Mouse (Mus musculus): ENCODE data around the gene Tnfsf15. TPM values are rescaled to one million over a fixed set of nuclear protein-coding genes. Genes with fewer than 3 reads are reported as not detected.

Gene Tnfsf15
- polyA plus RNA-seq, 1 experiment from 2014 or later, result 0.20 TPM

DNA sequence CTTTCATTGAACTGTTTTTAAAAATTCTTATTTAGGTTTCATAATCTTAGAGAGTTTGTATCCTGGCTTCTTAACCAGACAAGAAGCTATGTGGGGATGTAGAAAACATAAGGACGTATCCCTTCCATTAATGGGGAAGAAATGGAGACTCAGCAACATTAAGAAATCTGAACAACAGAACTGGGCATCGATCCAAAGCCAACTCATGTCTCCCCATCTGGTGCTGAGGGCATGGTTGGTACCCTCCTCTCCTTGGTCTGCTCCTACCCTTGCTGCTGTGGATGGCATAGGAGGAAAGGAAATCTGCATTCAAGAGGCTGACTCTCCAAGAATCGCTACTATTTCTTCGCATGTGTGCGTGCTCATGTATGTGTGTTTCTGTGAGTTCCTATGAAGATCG is 61.2 kb downstream of the Tnfsf15 start:
- Histone ChIP-seq H3K4me3 (ENCODE audit: low read depth, low read length) (no peak overlapping the region), H3K36me3 (ENCODE audit: control insufficient read depth, insufficient read depth) (no peaks in the 10 kb centered on the region), H3K9me3 (replicated peaks; ENCODE audit: control insufficient read depth, low read length) (no peaks in the 10 kb centered on the region), H3K27ac (ENCODE audit: low read length) (no peak overlapping the region), H3K4me1 (ENCODE audit: control insufficient read depth, low read depth, low read length) (no peaks in the 10 kb centered on the region), H3K27me3 (ENCODE audit: control insufficient read depth, insufficient read depth, low read depth, low read length) (no peaks in the 10 kb centered on the region), H3K9ac (ENCODE audit: low read depth, low read length) (no peak overlapping the region), H3K4me2 (ENCODE audit: low read depth, low read length) (no peak overlapping the region)
- ATAC-seq (ENCODE audit: low read depth), result no peak
- 74% methylated on average over 6 of the region's 6 CpGs for WGBS (ENCODE audit: insufficient replicate concordance)

DNA sequence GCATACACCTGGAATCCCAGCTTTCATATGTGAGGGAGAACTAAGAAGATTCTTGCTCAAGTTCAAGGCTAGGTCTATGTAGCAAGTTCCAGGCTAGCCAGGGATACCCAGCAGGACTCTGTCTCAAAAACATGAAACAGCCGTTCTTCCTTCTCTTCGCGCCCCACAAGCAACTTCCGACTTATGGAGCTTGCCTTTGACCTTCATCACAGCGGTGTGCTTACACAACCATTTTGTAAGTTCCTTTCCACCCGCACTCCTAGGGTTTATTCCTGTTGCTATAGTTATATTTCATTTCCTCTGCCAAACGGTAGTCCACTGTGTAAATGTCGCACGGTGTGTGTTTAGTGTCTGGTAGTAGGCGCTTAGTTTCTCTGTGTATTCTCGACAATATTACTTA is 61.9 kb downstream of the Tnfsf15 start:
- Histone ChIP-seq H3K36me3 (ENCODE audit: control insufficient read depth, insufficient read depth) (no peaks in the 10 kb centered on the region), H3K4me2 (ENCODE audit: low read depth, low read length) (no peak overlapping the region), H3K4me1 (ENCODE audit: control insufficient read depth, low read depth, low read length) (no peaks in the 10 kb centered on the region), H3K27me3 (ENCODE audit: control insufficient read depth, insufficient read depth, low read depth, low read length) (no peaks in the 10 kb centered on the region), H3K4me3 (ENCODE audit: low read depth, low read length) (no peak overlapping the region), H3K9ac (ENCODE audit: low read depth, low read length) (no peak overlapping the region), H3K27ac (ENCODE audit: low read length) (no peak overlapping the region), H3K9me3 (replicated peaks; ENCODE audit: control insufficient read depth, low read length) (no peaks in the 10 kb centered on the region)
- 60% methylated on average over 11 of the region's 11 CpGs for WGBS (ENCODE audit: insufficient replicate concordance)
- no peak for ATAC-seq (ENCODE audit: low read depth)

DNA sequence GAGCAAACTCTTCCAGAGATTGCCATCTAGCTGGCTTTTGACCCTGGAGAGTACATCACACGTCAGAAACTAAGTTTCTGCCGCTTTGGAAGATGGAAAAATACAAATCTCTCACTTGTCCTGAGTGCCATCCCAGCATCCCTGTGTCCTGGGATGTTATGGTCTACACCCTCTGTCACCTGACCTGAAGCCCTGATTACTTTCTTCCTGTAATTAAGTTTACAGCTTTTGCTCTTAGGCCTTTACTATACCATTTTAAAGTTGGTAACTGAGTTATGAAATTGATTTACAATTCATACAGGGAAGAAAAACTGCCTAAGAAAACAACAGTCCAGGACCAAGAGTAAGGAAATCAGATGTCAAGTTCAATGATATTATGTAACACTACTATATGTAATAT is 62.5 kb downstream of the Tnfsf15 start:
- 49% methylated on average over 2 of the region's 2 CpGs for WGBS (ENCODE audit: insufficient replicate concordance)
- ATAC-seq (ENCODE audit: low read depth), result no peak
- no peak overlapping the region for H3K27ac ChIP-seq (ENCODE audit: low read length)

DNA sequence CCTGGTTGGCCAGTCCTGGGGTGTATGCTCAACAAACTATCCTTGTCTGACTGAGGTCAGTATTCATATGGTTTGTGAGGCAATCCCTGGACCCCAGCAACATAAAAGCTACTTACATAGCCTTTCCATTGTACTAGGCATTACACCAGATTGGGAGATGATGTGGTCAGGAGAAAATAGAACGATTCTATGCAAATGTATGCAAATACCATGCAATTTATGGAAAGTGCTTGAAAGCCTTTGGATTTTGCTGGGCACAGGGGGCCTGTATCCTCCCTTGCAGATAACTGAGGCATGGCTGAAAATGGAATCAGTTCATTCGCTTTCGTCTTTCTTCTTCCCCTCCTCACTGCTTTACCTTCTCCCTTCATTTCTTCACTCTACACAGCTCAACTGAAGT is 63.4 kb downstream of the Tnfsf15 start:
- H3K27ac ChIP-seq (ENCODE audit: low read length), result no peak overlapping the region
- no peaks in the 10 kb centered on the region for H3K9me3 ChIP-seq (replicated peaks; ENCODE audit: control insufficient read depth, low read length)
- no peaks in the 10 kb centered on the region for H3K4me1 ChIP-seq (ENCODE audit: control insufficient read depth, low read depth, low read length)
- no peaks in the 10 kb centered on the region for H3K27me3 ChIP-seq (ENCODE audit: control insufficient read depth, insufficient read depth, low read depth, low read length)
- H3K9ac ChIP-seq (ENCODE audit: low read depth, low read length), result no peak overlapping the region
- ATAC-seq (ENCODE audit: low read depth), result no peak
- no peaks in the 10 kb centered on the region for H3K36me3 ChIP-seq (ENCODE audit: control insufficient read depth, insufficient read depth)
- H3K4me3 ChIP-seq (ENCODE audit: low read depth, low read length), result no peak overlapping the region
- no peak overlapping the region for H3K4me2 ChIP-seq (ENCODE audit: low read depth, low read length)
- WGBS (ENCODE audit: insufficient replicate concordance), result 69% methylated on average over 3 of the region's 3 CpGs

More for the DNA sequence above, 62.5 kb downstream of the Tnfsf15 start:
- H3K27me3 ChIP-seq (ENCODE audit: control insufficient read depth, insufficient read depth, low read depth, low read length), result no peaks in the 10 kb centered on the region
- H3K9ac ChIP-seq (ENCODE audit: low read depth, low read length), result no peak overlapping the region
- no peak overlapping the region for H3K4me2 ChIP-seq (ENCODE audit: low read depth, low read length)
- no peaks in the 10 kb centered on the region for H3K4me1 ChIP-seq (ENCODE audit: control insufficient read depth, low read depth, low read length)
- H3K4me3 ChIP-seq (ENCODE audit: low read depth, low read length), result no peak overlapping the region
- no peaks in the 10 kb centered on the region for H3K36me3 ChIP-seq (ENCODE audit: control insufficient read depth, insufficient read depth)
- no peaks in the 10 kb centered on the region for H3K9me3 ChIP-seq (replicated peaks; ENCODE audit: control insufficient read depth, low read length)

Other genes starting within 250 kb of the Tnfsf15 start
- gene Whrn, start 249.1 kb downstream of the Tnfsf15 start, polyA plus RNA-seq (2015; fragmentation: Nextera tagmentation; extraction: Ambion mirVana), result 0.08 and 0.19 TPM in 2 replicates
- 123 and 130 TPM in 2 replicates for gene Atp6v1g1, start 200.3 kb downstream of the Tnfsf15 start, polyA plus RNA-seq (2015; fragmentation: Nextera tagmentation; extraction: Ambion mirVana)
- 10.2 and 11.3 TPM in 2 replicates for gene Tmem268, start 186.3 kb downstream of the Tnfsf15 start, polyA plus RNA-seq (2015; fragmentation: Nextera tagmentation; extraction: Ambion mirVana)
- gene Gm11213, start 139.9 kb downstream of the Tnfsf15 start, polyA plus RNA-seq (2015; fragmentation: Nextera tagmentation; extraction: Ambion mirVana), result not detected in 2 replicates
- not detected in 2 replicates for gene Tex48, start 122.7 kb downstream of the Tnfsf15 start, polyA plus RNA-seq (2015; fragmentation: Nextera tagmentation; extraction: Ambion mirVana)
- gene Gm11214, start 81.7 kb downstream of the Tnfsf15 start, polyA plus RNA-seq (2015; fragmentation: Nextera tagmentation; extraction: Ambion mirVana), result not detected in 2 replicates
- gene Tnfsf8, start 116.2 kb upstream of the Tnfsf15 start, polyA plus RNA-seq (2015; fragmentation: Nextera tagmentation; extraction: Ambion mirVana), result 0.05 TPM in 1 of 2 replicates, not detected in the other